Mouse (Mus musculus): ENCODE results near the gene Pebp1. TPM values are rescaled to one million over a fixed set of nuclear protein-coding genes. Genes with fewer than 3 reads are reported as not detected.

Gene Pebp1
- total and polyA plus RNA-seq, 3 experiments, result 210 to 1,716 (median 337) TPM

DNA sequence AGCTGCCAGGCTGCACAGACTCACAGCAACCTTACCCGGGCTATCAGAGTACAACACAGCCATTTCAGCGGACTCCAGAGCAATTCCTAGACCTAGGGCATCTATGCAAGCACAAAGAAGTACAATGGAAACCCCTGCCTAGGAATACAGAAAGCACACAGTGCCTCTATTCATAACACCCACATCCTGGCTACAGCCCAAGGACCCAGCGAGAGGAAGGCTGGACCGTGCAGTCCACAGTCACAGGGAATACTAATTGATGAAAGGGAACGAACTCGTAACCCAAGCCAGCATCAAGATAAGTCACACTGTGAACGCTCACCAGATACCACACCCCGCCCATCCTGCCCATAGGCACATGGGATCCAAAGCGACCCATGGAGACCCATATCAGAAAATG is 3.4 kb downstream of the Pebp1 start:
- no peak for TF ChIP-seq GATA2 (IDR thresholded peaks at IDR 0.05; ENCODE audit: borderline replicate concordance, low read depth, low read length)
- TF ChIP-seq GATA1 (IDR thresholded peaks at IDR 0.05; ENCODE audit: borderline replicate concordance, low read length), result no peak
- TF ChIP-seq POLR2AphosphoS5 (IDR thresholded peaks at IDR 0.05; ENCODE audit: insufficient replicate concordance, low read depth, low read length), result no peak
- TF ChIP-seq CTCF (IDR thresholded peaks at IDR 0.05; ENCODE audit: low read depth, low read length), result no peak
- TF ChIP-seq TAL1 (conservative IDR thresholded peaks at IDR 0.05; ENCODE audit: low read depth, low read length), result no peak
- Histone ChIP-seq H3K4me3 (ENCODE audit: low read depth, low read length) (no peak overlapping the region), H3K36me3 (replicated peaks) (peaks cover 63% of the 10 kb centered on the region), H3K4me1 (ENCODE audit: insufficient read depth, low read depth, low read length) (peaks cover 62% of the 10 kb centered on the region), H3K27me3 (ENCODE audit: insufficient read depth, low read length) (no peaks in the 10 kb centered on the region), H3K9me3 (replicated peaks) (no peaks in the 10 kb centered on the region)
- ATAC-seq (ENCODE audit: extremely low read depth, insufficient number of reproducible peaks, low FRiP score, poor library complexity, severe bottlenecking) (no peak), DNase-seq (ENCODE audit: low spot score) (no peak)

- H3K9me3 ChIP-seq (replicated peaks), result peaks cover 3% of the 10 kb centered on the region
- H3K4me3 ChIP-seq (ENCODE audit: low read depth, low read length), result no peak overlapping the region
- no peak for DNase-seq (ENCODE audit: low spot score)
- TF ChIP-seq CTCF (IDR thresholded peaks at IDR 0.05; ENCODE audit: low read depth, low read length) (no peak), GATA1 (IDR thresholded peaks at IDR 0.05; ENCODE audit: borderline replicate concordance, low read length) (no peak)
- H3K36me3 ChIP-seq (replicated peaks), result peaks cover 69% of the 10 kb centered on the region
- ATAC-seq (ENCODE audit: extremely low read depth, insufficient number of reproducible peaks, low FRiP score, poor library complexity, severe bottlenecking), result no peak
- H3K27me3 ChIP-seq (ENCODE audit: insufficient read depth, low read length), result no peaks in the 10 kb centered on the region
- H3K4me1 ChIP-seq (ENCODE audit: insufficient read depth, low read depth, low read length), result peaks cover 53% of the 10 kb centered on the region
Observed at GRCm38 (mm10) chr5:117282360-117282759, 5.1 kb downstream of the Pebp1 start.

DNA sequence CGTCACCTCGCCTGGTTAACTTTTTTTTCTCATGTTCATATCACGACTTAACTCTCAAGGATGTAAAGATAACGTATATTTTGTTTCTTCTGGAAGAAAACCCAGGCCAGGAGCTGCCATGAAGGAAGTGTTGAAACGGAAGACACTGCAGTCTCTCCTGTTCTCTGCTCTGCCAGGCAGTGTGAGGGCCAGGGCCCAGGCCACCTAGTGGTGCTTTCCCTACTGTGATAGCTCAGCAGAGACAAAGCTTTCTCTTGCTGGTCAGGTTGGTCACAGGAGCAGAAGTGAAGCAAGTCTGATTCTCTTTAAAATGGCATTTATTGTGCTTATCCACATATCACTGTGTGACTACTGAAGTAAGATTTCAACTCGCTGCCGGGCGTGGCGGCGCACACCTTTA is 5.9 kb downstream of the Pebp1 start:
- peaks cover 69% of the 10 kb centered on the region for H3K36me3 ChIP-seq (replicated peaks)
- ATAC-seq (ENCODE audit: extremely low read depth, insufficient number of reproducible peaks, low FRiP score, poor library complexity, severe bottlenecking) (no peak), DNase-seq (ENCODE audit: low spot score) (peak; percentile 39)
- H3K27me3 ChIP-seq (ENCODE audit: insufficient read depth, low read length), result no peaks in the 10 kb centered on the region
- TF ChIP-seq CTCF (IDR thresholded peaks at IDR 0.05; ENCODE audit: low read depth, low read length) (no peak), GATA2 (IDR thresholded peaks at IDR 0.05; ENCODE audit: borderline replicate concordance, low read depth, low read length) (no peak), POLR2AphosphoS5 (IDR thresholded peaks at IDR 0.05; ENCODE audit: insufficient replicate concordance, low read depth, low read length) (no peak), GATA1 (IDR thresholded peaks at IDR 0.05; ENCODE audit: borderline replicate concordance, low read length) (no peak), TAL1 (conservative IDR thresholded peaks at IDR 0.05; ENCODE audit: low read depth, low read length) (no peak)
- H3K4me1 ChIP-seq (ENCODE audit: insufficient read depth, low read depth, low read length), result peaks cover 53% of the 10 kb centered on the region
- no peak overlapping the region for H3K4me3 ChIP-seq (ENCODE audit: low read depth, low read length)
- H3K9me3 ChIP-seq (replicated peaks), result peaks cover 3% of the 10 kb centered on the region

DNA sequence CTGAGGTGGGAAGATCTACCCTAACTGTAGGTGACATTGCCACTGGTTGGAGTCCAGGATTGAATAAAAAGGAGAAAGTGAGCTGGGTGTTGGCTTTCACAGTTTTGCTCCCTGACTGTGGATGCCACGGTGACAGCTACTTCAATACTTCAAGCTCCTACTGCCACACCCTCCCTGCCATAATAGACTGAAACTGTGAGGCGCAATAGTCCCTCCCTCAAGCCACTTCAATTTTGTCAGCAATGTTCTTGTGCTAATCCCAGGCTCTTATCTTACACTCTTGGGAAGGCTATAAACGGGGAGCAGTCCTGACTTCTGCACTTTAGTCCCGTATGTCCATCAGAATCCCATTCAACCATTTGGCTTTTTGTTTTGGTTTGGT is 7.8 kb downstream of the Pebp1 start:
- H3K27me3 ChIP-seq (ENCODE audit: insufficient read depth, low read length), result no peaks in the 10 kb centered on the region
- DNase-seq (ENCODE audit: low spot score), result no peak
- H3K9me3 ChIP-seq (replicated peaks), result peaks cover 3% of the 10 kb centered on the region
- peaks cover 69% of the 10 kb centered on the region for H3K36me3 ChIP-seq (replicated peaks)
- no peak overlapping the region for H3K4me3 ChIP-seq (ENCODE audit: low read depth, low read length)
- TF ChIP-seq POLR2AphosphoS5 (IDR thresholded peaks at IDR 0.05; ENCODE audit: insufficient replicate concordance, low read depth, low read length) (no peak), TAL1 (conservative IDR thresholded peaks at IDR 0.05; ENCODE audit: low read depth, low read length) (no peak), GATA2 (IDR thresholded peaks at IDR 0.05; ENCODE audit: borderline replicate concordance, low read depth, low read length) (no peak), CTCF (IDR thresholded peaks at IDR 0.05; ENCODE audit: low read depth, low read length) (no peak), GATA1 (IDR thresholded peaks at IDR 0.05; ENCODE audit: borderline replicate concordance, low read length) (no peak)
- H3K4me1 ChIP-seq (ENCODE audit: insufficient read depth, low read depth, low read length), result peaks cover 39% of the 10 kb centered on the region
- ATAC-seq (ENCODE audit: extremely low read depth, insufficient number of reproducible peaks, low FRiP score, poor library complexity, severe bottlenecking), result 0 out of 2 replicates have a peak, but pooled peaks have one; percentile 15

GRCm38 (mm10) chr5:117278809-117279668 is 8.4 kb downstream of the Pebp1 start:
- peaks cover 67% of the 10 kb centered on the region for H3K36me3 ChIP-seq (replicated peaks)
- DNase-seq (ENCODE audit: low spot score) (no peak), ATAC-seq (ENCODE audit: extremely low read depth, insufficient number of reproducible peaks, low FRiP score, poor library complexity, severe bottlenecking) (no peak)
- TF ChIP-seq TAL1 (conservative IDR thresholded peaks at IDR 0.05; ENCODE audit: low read depth, low read length) (no peak), CTCF (IDR thresholded peaks at IDR 0.05; ENCODE audit: low read depth, low read length) (no peak), GATA2 (IDR thresholded peaks at IDR 0.05; ENCODE audit: borderline replicate concordance, low read depth, low read length) (no peak), POLR2AphosphoS5 (IDR thresholded peaks at IDR 0.05; ENCODE audit: insufficient replicate concordance, low read depth, low read length) (no peak), GATA1 (IDR thresholded peaks at IDR 0.05; ENCODE audit: borderline replicate concordance, low read length) (no peak)
- H3K4me3 ChIP-seq (ENCODE audit: low read depth, low read length), result no peak overlapping the region
- H3K4me1 ChIP-seq (ENCODE audit: insufficient read depth, low read depth, low read length), result peaks cover 33% of the 10 kb centered on the region
- H3K27me3 ChIP-seq (ENCODE audit: insufficient read depth, low read length), result no peaks in the 10 kb centered on the region
- H3K9me3 ChIP-seq (replicated peaks), result peaks cover 3% of the 10 kb centered on the region

- H3K4me1 ChIP-seq (ENCODE audit: insufficient read depth, low read depth, low read length), result peaks cover 31% of the 10 kb centered on the region
- no peak overlapping the region for H3K4me3 ChIP-seq (ENCODE audit: low read depth, low read length)
- H3K9me3 ChIP-seq (replicated peaks), result peaks cover 3% of the 10 kb centered on the region
- H3K27me3 ChIP-seq (ENCODE audit: insufficient read depth, low read length), result no peaks in the 10 kb centered on the region
- ATAC-seq (ENCODE audit: extremely low read depth, insufficient number of reproducible peaks, low FRiP score, poor library complexity, severe bottlenecking) (no peak), DNase-seq (ENCODE audit: low spot score) (no peak)
- peaks cover 71% of the 10 kb centered on the region for H3K36me3 ChIP-seq (replicated peaks)
- TF ChIP-seq GATA2 (IDR thresholded peaks at IDR 0.05; ENCODE audit: borderline replicate concordance, low read depth, low read length) (no peak), TAL1 (conservative IDR thresholded peaks at IDR 0.05; ENCODE audit: low read depth, low read length) (no peak), GATA1 (IDR thresholded peaks at IDR 0.05; ENCODE audit: borderline replicate concordance, low read length) (no peak), POLR2AphosphoS5 (IDR thresholded peaks at IDR 0.05; ENCODE audit: insufficient replicate concordance, low read depth, low read length) (no peak), CTCF (IDR thresholded peaks at IDR 0.05; ENCODE audit: low read depth, low read length) (no peak)
Observed at GRCm38 (mm10) chr5:117277784-117278183, 9.6 kb downstream of the Pebp1 start.
